Mouse (Mus musculus): ENCODE data around the gene Zfp217. TPM values are rescaled to one million over a fixed set of nuclear protein-coding genes. Genes with fewer than 3 reads are reported as not detected.

Gene Zfp217
- total RNA-seq (2014; rRNA removed) (3.7 and 3.8 TPM in 2 replicates), polyA plus RNA-seq (2015; fragmentation: Nextera tagmentation; extraction: Ambion mirVana) (0.44 and 0.49 TPM in 2 replicates)

- Histone ChIP-seq H3K27ac (ENCODE audit: low read depth, low read length) (no peak within 1 kb of the TSS), H3K9me3 (ENCODE audit: low read length) (no peaks in the 10 kb centered on the region), H3K36me3 (ENCODE audit: insufficient read depth, low read length) (no peaks in the 10 kb centered on the region), H3K4me1 (ENCODE audit: insufficient read depth, low read length) (no peaks in the 10 kb centered on the region), H3K4me2 (ENCODE audit: low read depth, low read length, poor library complexity, severe bottlenecking) (no peak within 1 kb of the TSS), H3K9ac (replicated peaks; ENCODE audit: low read length, poor library complexity, severe bottlenecking) (no peak within 1 kb of the TSS), H3K27me3 (ENCODE audit: insufficient read depth, low read length) (no peaks in the 10 kb centered on the region), H3K4me3 (ENCODE audit: low read depth, low read length) (no peak within 1 kb of the TSS)
- 61% methylated on average over 14 of the region's 14 CpGs for WGBS
- no peak for TF ChIP-seq CTCF (IDR thresholded peaks at IDR 0.05)
- ATAC-seq (ENCODE audit: low FRiP score) (no peak), DNase-seq (ENCODE audit: low spot score) (no peak)
These were observed at the start of gene Zfp217 for GRCm38 (mm10) chr2:170147661-170148153. Gene Zfp217 (minus strand): TSS chr2:170148103.

GRCm38 (mm10) chr2:170195542-170196089, 47.7 kb upstream of the Zfp217 start:
- H3K9ac ChIP-seq (replicated peaks; ENCODE audit: low read length, poor library complexity, severe bottlenecking), result no peak overlapping the region
- 82% methylated on average over 13 of the region's 13 CpGs for WGBS
- H3K4me2 ChIP-seq (ENCODE audit: low read depth, low read length, poor library complexity, severe bottlenecking), result no peak overlapping the region
- H3K36me3 ChIP-seq (ENCODE audit: insufficient read depth, low read length), result no peaks in the 10 kb centered on the region
- DNase-seq (ENCODE audit: low spot score) (no peak), ATAC-seq (ENCODE audit: low FRiP score) (no peak)
- H3K27me3 ChIP-seq (ENCODE audit: insufficient read depth, low read length), result no peaks in the 10 kb centered on the region
- no peaks in the 10 kb centered on the region; the same call in 1 of the 2 replicates for H3K4me1 ChIP-seq (ENCODE audit: insufficient read depth, low read length)
- no peaks in the 10 kb centered on the region for H3K9me3 ChIP-seq (ENCODE audit: low read length)
- no peak for TF ChIP-seq CTCF (IDR thresholded peaks at IDR 0.05)
- no peak overlapping the region for H3K27ac ChIP-seq (ENCODE audit: low read depth, low read length)
- no peak overlapping the region for H3K4me3 ChIP-seq (ENCODE audit: low read depth, low read length)

GRCm38 (mm10) chr2:170194845-170195244, 46.9 kb upstream of the Zfp217 start:
- no peak overlapping the region for H3K9ac ChIP-seq (replicated peaks; ENCODE audit: low read length, poor library complexity, severe bottlenecking)
- ATAC-seq (ENCODE audit: low FRiP score) (no peak), DNase-seq (ENCODE audit: low spot score) (no peak)
- no peak overlapping the region for H3K4me2 ChIP-seq (ENCODE audit: low read depth, low read length, poor library complexity, severe bottlenecking)
- H3K27me3 ChIP-seq (ENCODE audit: insufficient read depth, low read length), result no peaks in the 10 kb centered on the region
- no peak overlapping the region for H3K27ac ChIP-seq (ENCODE audit: low read depth, low read length)
- H3K4me3 ChIP-seq (ENCODE audit: low read depth, low read length), result no peak overlapping the region
- TF ChIP-seq CTCF (IDR thresholded peaks at IDR 0.05), result no peak
- WGBS, result 98% methylated on average over 12 of the region's 12 CpGs
- no peaks in the 10 kb centered on the region for H3K9me3 ChIP-seq (ENCODE audit: low read length)
- H3K4me1 ChIP-seq (ENCODE audit: insufficient read depth, low read length), result no peaks in the 10 kb centered on the region; the same call in 1 of the 2 replicates
- H3K36me3 ChIP-seq (ENCODE audit: insufficient read depth, low read length), result no peaks in the 10 kb centered on the region

- Histone ChIP-seq H3K4me1 (ENCODE audit: insufficient read depth, low read length) (no peaks in the 10 kb centered on the region; the same call in 1 of the 2 replicates), H3K36me3 (ENCODE audit: insufficient read depth, low read length) (no peaks in the 10 kb centered on the region), H3K27ac (ENCODE audit: low read depth, low read length) (peak overlapping the region; percentile 52; the same call in 1 of the 2 replicates), H3K4me3 (ENCODE audit: low read depth, low read length) (0 out of 2 replicates have a peak overlapping the region, but pooled peaks have one; percentile 8), H3K4me2 (ENCODE audit: low read depth, low read length, poor library complexity, severe bottlenecking) (peak overlapping the region; percentile 43), H3K27me3 (ENCODE audit: insufficient read depth, low read length) (no peaks in the 10 kb centered on the region), H3K9me3 (ENCODE audit: low read length) (no peaks in the 10 kb centered on the region), H3K9ac (replicated peaks; ENCODE audit: low read length, poor library complexity, severe bottlenecking) (peak overlapping the region; percentile 10; the same call in 1 of the 2 replicates)
- WGBS, result 19% methylated on average over 6 of the region's 6 CpGs
- no peak for TF ChIP-seq CTCF (IDR thresholded peaks at IDR 0.05)
- ATAC-seq (ENCODE audit: low FRiP score) (no peak), DNase-seq (ENCODE audit: low spot score) (no peak)
These were observed 45.9 kb upstream of the Zfp217 start for GRCm38 (mm10) chr2:170193850-170194249.

- Histone ChIP-seq H3K27me3 (ENCODE audit: insufficient read depth, low read length) (no peaks in the 10 kb centered on the region), H3K9me3 (ENCODE audit: low read length) (no peaks in the 10 kb centered on the region), H3K36me3 (ENCODE audit: insufficient read depth, low read length) (no peaks in the 10 kb centered on the region), H3K4me3 (ENCODE audit: low read depth, low read length) (peak overlapping the region; percentile 8; the same call in 1 of the 2 replicates), H3K4me2 (ENCODE audit: low read depth, low read length, poor library complexity, severe bottlenecking) (peak overlapping the region; percentile 43), H3K9ac (replicated peaks; ENCODE audit: low read length, poor library complexity, severe bottlenecking) (0 out of 2 replicates have a peak overlapping the region, but pooled peaks have one; percentile 10), H3K27ac (ENCODE audit: low read depth, low read length) (peak overlapping the region; percentile 52), H3K4me1 (ENCODE audit: insufficient read depth, low read length) (no peaks in the 10 kb centered on the region; the same call in 1 of the 2 replicates)
- DNase-seq (ENCODE audit: low spot score) (peak; percentile 51), ATAC-seq (ENCODE audit: low FRiP score) (no peak)
- 4% methylated on average over 10 of the region's 10 CpGs for WGBS
- TF ChIP-seq CTCF (IDR thresholded peaks at IDR 0.05), result no peak
These were observed 45.3 kb upstream of the Zfp217 start for GRCm38 (mm10) chr2:170193211-170193610.

GRCm38 (mm10) chr2:170192731-170193149, 44.8 kb upstream of the Zfp217 start:
- Histone ChIP-seq H3K4me3 (ENCODE audit: low read depth, low read length) (no peak overlapping the region), H3K4me2 (ENCODE audit: low read depth, low read length, poor library complexity, severe bottlenecking) (peak overlapping the region; percentile 43; the same call in 1 of the 2 replicates), H3K36me3 (ENCODE audit: insufficient read depth, low read length) (no peaks in the 10 kb centered on the region), H3K4me1 (ENCODE audit: insufficient read depth, low read length) (no peaks in the 10 kb centered on the region; the same call in 1 of the 2 replicates), H3K27me3 (ENCODE audit: insufficient read depth, low read length) (no peaks in the 10 kb centered on the region), H3K27ac (ENCODE audit: low read depth, low read length) (no peak overlapping the region), H3K9me3 (ENCODE audit: low read length) (no peaks in the 10 kb centered on the region), H3K9ac (replicated peaks; ENCODE audit: low read length, poor library complexity, severe bottlenecking) (no peak overlapping the region)
- DNase-seq (ENCODE audit: low spot score) (peak; percentile 67), ATAC-seq (ENCODE audit: low FRiP score) (peak; percentile 76; the same call in 1 of the 2 replicates)
- peak; percentile 60 for TF ChIP-seq CTCF (IDR thresholded peaks at IDR 0.05)
- WGBS, result 26% methylated on average over 7 of the region's 7 CpGs
